Mouse (Mus musculus): ENCODE measurements around the gene Olfr890. TPM values are rescaled to one million over a fixed set of nuclear protein-coding genes. Genes with fewer than 3 reads are reported as not detected.
"Not testable (repeated sequence)": the region's sequence is repeated elsewhere in the genome, so short reads cannot be mapped to it uniquely, and the experiment has no call there.

Gene Olfr890
- polyA plus RNA-seq (2016; fragmentation: Nextera tagmentation; extraction: Ambion mirVana): not detected in 2 replicates

DNA sequence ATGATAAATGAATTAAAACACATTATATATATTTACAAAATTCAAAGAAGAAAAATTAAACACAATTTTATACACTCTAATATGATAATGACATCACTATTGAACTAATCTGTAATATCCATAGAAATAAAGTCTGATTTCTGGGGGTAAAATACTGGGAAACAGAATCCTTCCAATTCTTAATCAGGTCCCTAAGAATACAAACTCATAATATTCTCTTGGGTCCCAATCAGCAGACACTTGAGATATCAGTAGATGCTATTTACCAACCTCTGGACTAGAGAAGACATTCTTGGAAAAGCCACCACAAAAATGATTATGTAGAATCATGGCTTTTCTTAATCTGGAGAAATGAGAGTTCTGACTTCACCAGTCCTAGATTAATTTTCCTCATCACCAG, at the start of gene Olfr890:
TSS of gene Olfr890 (plus strand) at position 301 of the 400 bp plus-strand sequence.
- Histone ChIP-seq H3K27ac (replicated peaks) (no peak within 1 kb of the TSS), H3K27me3 (replicated peaks; ENCODE audit: low read depth, poor library complexity, severe bottlenecking) (no peaks in the 10 kb centered on the region), H3K9me3 (no peaks in the 10 kb centered on the region), H3K4me1 (no peaks in the 10 kb centered on the region), H3K36me3 (replicated peaks) (no peaks in the 10 kb centered on the region), H3K4me3 (no peak within 1 kb of the TSS)
- DNase-seq (ENCODE audit: low spot score): no peak

- H3K27me3 ChIP-seq (replicated peaks; ENCODE audit: low read depth, poor library complexity, severe bottlenecking): no peaks in the 10 kb centered on the region
- H3K4me1 ChIP-seq: no peaks in the 10 kb centered on the region
- no peaks in the 10 kb centered on the region for H3K9me3 ChIP-seq
- H3K4me3 ChIP-seq: no peak within 1 kb of the TSS
- 80% methylated on average over 1 of the region's 1 CpGs for WGBS
- DNase-seq (ENCODE audit: low spot score): no peak
- no peak within 1 kb of the TSS for H3K27ac ChIP-seq (replicated peaks)
- H3K36me3 ChIP-seq (replicated peaks): no peaks in the 10 kb centered on the region
These were observed 34.5 kb upstream of the Olfr890 start, which contains the start of gene Olfr888 for GRCm38 (mm10) chr9:38107828-38108227. Gene Olfr888, plus strand, starts transcription at chr9:38108128.

DNA sequence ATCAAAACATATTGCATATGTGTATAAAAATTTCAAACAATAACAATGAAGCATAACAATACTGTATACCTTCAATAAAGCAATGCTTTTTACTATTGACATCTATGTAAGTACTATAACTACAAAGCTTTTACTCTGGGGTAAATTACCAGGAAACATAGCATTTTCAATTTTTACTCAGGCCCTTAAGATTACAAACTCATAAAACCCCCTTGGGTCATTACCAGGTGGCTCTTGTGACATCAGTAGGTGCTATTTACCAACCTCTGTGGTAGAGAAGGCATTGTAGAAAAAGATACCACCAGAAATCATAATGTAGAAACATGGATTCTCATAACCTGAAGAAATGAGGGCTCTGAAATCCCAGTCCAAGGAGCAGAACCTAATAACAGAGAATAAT, 27.4 kb upstream of the Olfr890 start, which contains the start of gene Olfr889:
TSS of gene Olfr889 (plus strand) at position 301 of the 400 bp plus-strand sequence.
- Histone ChIP-seq H3K36me3 (replicated peaks) (no peaks in the 10 kb centered on the region), H3K4me1 (no peaks in the 10 kb centered on the region), H3K27ac (replicated peaks) (no peak within 1 kb of the TSS), H3K27me3 (replicated peaks; ENCODE audit: low read depth, poor library complexity, severe bottlenecking) (no peaks in the 10 kb centered on the region), H3K9me3 (no peaks in the 10 kb centered on the region), H3K4me3 (no peak within 1 kb of the TSS)
- DNase-seq (ENCODE audit: low spot score): no peak

DNA sequence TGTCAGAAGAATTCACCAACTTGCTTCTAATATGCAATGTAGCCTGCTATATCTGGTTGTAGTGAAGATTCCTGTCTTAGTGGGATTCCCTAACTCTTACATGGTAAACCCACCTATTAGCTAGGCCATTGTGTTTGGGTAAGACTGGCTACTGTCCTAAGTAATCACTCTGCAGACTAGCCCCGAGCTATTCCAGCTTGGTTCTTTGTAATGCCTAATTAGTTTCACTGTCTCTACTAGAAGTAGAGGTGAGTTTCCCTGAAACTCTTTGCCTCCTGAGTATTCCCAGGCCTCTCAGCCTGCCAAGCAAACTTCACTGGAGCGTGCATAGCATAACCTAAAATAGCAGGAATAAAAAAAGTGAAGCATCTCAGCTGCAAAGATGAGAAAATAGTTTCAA, 26.0 kb downstream of the Olfr890 start:
- not testable (repeated sequence) for H3K4me1 ChIP-seq; DNase-seq (ENCODE audit: low spot score); H3K36me3 ChIP-seq (replicated peaks); H3K27ac ChIP-seq (replicated peaks); H3K9me3 ChIP-seq; H3K27me3 ChIP-seq (replicated peaks; ENCODE audit: low read depth, poor library complexity, severe bottlenecking); H3K4me3 ChIP-seq
- WGBS: 58% methylated on average over 2 of the region's 2 CpGs

DNA sequence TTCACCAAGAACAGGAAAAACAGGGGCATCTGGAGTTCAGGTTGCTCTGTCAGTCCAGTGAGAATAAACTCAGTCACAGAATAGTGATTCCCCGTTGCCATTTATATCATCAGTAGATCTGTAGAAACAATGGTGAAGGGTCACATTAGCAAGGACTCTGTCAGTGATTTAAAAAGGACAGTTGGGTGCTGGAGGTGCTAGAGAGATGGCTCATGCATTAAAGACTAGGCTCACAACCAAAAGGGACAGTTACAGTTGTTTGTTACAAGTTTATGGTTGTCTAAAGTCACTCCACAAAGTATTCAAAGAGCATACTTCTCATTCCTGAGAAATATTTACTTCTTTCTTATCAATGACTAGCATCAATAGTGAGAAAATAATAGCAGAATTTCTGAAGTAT, 38.4 kb downstream of the Olfr890 start, which contains the start of gene Olfr891:
TSS of gene Olfr891 (minus strand) at position 101 of the 400 bp plus-strand sequence.
- Histone ChIP-seq H3K27ac (replicated peaks) (no peak within 1 kb of the TSS), H3K9me3 (peaks cover 9% of the 10 kb centered on the region), H3K4me3 (no peak within 1 kb of the TSS), H3K4me1 (no peaks in the 10 kb centered on the region), H3K27me3 (replicated peaks; ENCODE audit: low read depth, poor library complexity, severe bottlenecking) (no peaks in the 10 kb centered on the region), H3K36me3 (replicated peaks) (no peaks in the 10 kb centered on the region)
- no peak for DNase-seq (ENCODE audit: low spot score)
- 84% methylated on average over 1 of the region's 1 CpGs for WGBS

Other genes with a start within 250 kb of the Olfr890 start
- not detected in 2 replicates for gene Olfr145, start 245.8 kb upstream of the Olfr890 start, polyA plus RNA-seq (2016; fragmentation: Nextera tagmentation; extraction: Ambion mirVana)
- gene Olfr878, start 224.7 kb upstream of the Olfr890 start, polyA plus RNA-seq (2016; fragmentation: Nextera tagmentation; extraction: Ambion mirVana): not detected in 2 replicates
- gene Olfr881, start 150.7 kb upstream of the Olfr890 start, polyA plus RNA-seq (2016; fragmentation: Nextera tagmentation; extraction: Ambion mirVana): not detected in 2 replicates
- not detected in 2 replicates for gene Olfr883, start 116.7 kb upstream of the Olfr890 start, polyA plus RNA-seq (2016; fragmentation: Nextera tagmentation; extraction: Ambion mirVana)
- gene Olfr884, start 96.0 kb upstream of the Olfr890 start, polyA plus RNA-seq (2016; fragmentation: Nextera tagmentation; extraction: Ambion mirVana): not detected in 2 replicates
- gene Olfr885, start 81.2 kb upstream of the Olfr890 start, polyA plus RNA-seq (2016; fragmentation: Nextera tagmentation; extraction: Ambion mirVana): not detected in 2 replicates
- gene Olfr887, start 58.4 kb upstream of the Olfr890 start, polyA plus RNA-seq (2016; fragmentation: Nextera tagmentation; extraction: Ambion mirVana): not detected in 2 replicates
- gene Olfr888, start 34.4 kb upstream of the Olfr890 start, polyA plus RNA-seq (2016; fragmentation: Nextera tagmentation; extraction: Ambion mirVana): not detected in 2 replicates
- 0.19 and 0.26 TPM in 2 replicates for gene Olfr889, start 27.3 kb upstream of the Olfr890 start, polyA plus RNA-seq (2016; fragmentation: Nextera tagmentation; extraction: Ambion mirVana)
- not detected in 2 replicates for gene Olfr891, start 38.3 kb downstream of the Olfr890 start, polyA plus RNA-seq (2016; fragmentation: Nextera tagmentation; extraction: Ambion mirVana)
- not detected in 2 replicates for gene Olfr893, start 65.8 kb downstream of the Olfr890 start, polyA plus RNA-seq (2016; fragmentation: Nextera tagmentation; extraction: Ambion mirVana)
- gene Olfr894, start 75.5 kb downstream of the Olfr890 start, polyA plus RNA-seq (2016; fragmentation: Nextera tagmentation; extraction: Ambion mirVana): not detected in 2 replicates
- not detected in 2 replicates for gene Olfr143, start 110.3 kb downstream of the Olfr890 start, polyA plus RNA-seq (2016; fragmentation: Nextera tagmentation; extraction: Ambion mirVana)
- gene Olfr895, start 125.3 kb downstream of the Olfr890 start, polyA plus RNA-seq (2016; fragmentation: Nextera tagmentation; extraction: Ambion mirVana): not detected in 2 replicates
- not detected in 2 replicates for gene Olfr896-ps1, start 148.6 kb downstream of the Olfr890 start, polyA plus RNA-seq (2016; fragmentation: Nextera tagmentation; extraction: Ambion mirVana)
- not detected in 2 replicates for gene Olfr25, start 186.5 kb downstream of the Olfr890 start, polyA plus RNA-seq (2016; fragmentation: Nextera tagmentation; extraction: Ambion mirVana)
- gene Olfr898, start 205.9 kb downstream of the Olfr890 start, polyA plus RNA-seq (2016; fragmentation: Nextera tagmentation; extraction: Ambion mirVana): not detected in 2 replicates
- gene Olfr250, start 224.4 kb downstream of the Olfr890 start, polyA plus RNA-seq (2016; fragmentation: Nextera tagmentation; extraction: Ambion mirVana): not detected in 2 replicates
- gene Olfr251, start 234.6 kb downstream of the Olfr890 start, polyA plus RNA-seq (2016; fragmentation: Nextera tagmentation; extraction: Ambion mirVana): not detected in 2 replicates